In genomic region chr3:51130709-51131108, GRCm38 (mm10) we compare ENCODE assay signal across 13 mouse cellular contexts.
DNase-seq lines count a peak whose midpoint lies in the region; ATAC-seq lines count a peak whose summit lies in the region.
"Had no signal": no experiment of that assay in that cellular context is flagged by ENCODE, and none has a peak within 500 bp of the region (broad histone marks: within the 10 kb centered on the region; RNA-seq: fewer than 3 reads in every experiment).

No protein-coding gene starts in this region.

- DNase-seq in adrenal gland, adult 2 months, result peak; percentile 64
- no peak for DNase-seq in adrenal gland, postnatal 25 days
- DNase-seq in ovary, adult 18-20 months (ENCODE audit: low spot score), result peak; percentile 62
- DNase-seq in ovary, postnatal 14 days (ENCODE audit: low spot score), result no peak
- DNase-seq in lung, postnatal 14 days, result peak; percentile 30
- no peak for DNase-seq in thymus, postnatal 14 days
- DNase-seq: cerebellum, adult 18-20 months; cerebellum, adult 9-11 months; cerebellum, postnatal 36 days; forebrain, postnatal 0 days; gastrocnemius, postnatal 14 days had no signal

- ATAC-seq in megakaryocyte-erythroid progenitor cell, adult 5-6 weeks (replicated peaks; ENCODE audit: low FRiP score, low TSS enrichment, poor library complexity, severe bottlenecking), result no peak
- ATAC-seq: forebrain, embryonic 13.5 days; forebrain, postnatal 0 days had no signal

Comparison
In these comparisons a context has a peak if more than half of its experiments do, and no peak if none do; other contexts are left out.
1. DNase-seq: peak in adrenal gland, adult 2 months (single experiment), ovary, adult 18-20 months (single experiment) and lung, postnatal 14 days (single experiment); none in adrenal gland, postnatal 25 days (single experiment), ovary, postnatal 14 days (single experiment) and thymus, postnatal 14 days (single experiment).